Mouse (Mus musculus) heart, embryonic 16.5 days (tissue): Measurements from ENCODE around the gene Mcl1. TPM values are rescaled to one million over a fixed set of nuclear protein-coding genes. Genes with fewer than 3 reads are reported as not detected.
"Not testable (repeated sequence)": the region's sequence is repeated elsewhere in the genome, so short reads cannot be mapped to it uniquely, and the experiment has no call there.

Experiments
- ATAC-seq: fragments of 200-750 bp; cut with Nextera tagmentation; replicated peaks from 2 replicates; pipeline ENCODE4 v1.8.0; 2017; ENCODE audit warnings: moderate number of reproducible peaks; ENCODE audit not compliant: insufficient read depth, low FRiP score; ENCODE audit errors: extremely low read depth
- H3K27ac ChIP-seq: fragments of 300-500 bp; sonication (generic); 2 replicates; pipeline ENCODE4 v1.5.1; 2014; ENCODE audit warnings: mild to moderate bottlenecking, low read length, control low read depth, moderate library complexity
- H3K27me3 ChIP-seq: fragments of 300-500 bp; sonication (generic); 2 replicates; pipeline ENCODE4 v1.6.1; 2014; ENCODE audit warnings: low read length, mixed read lengths; ENCODE audit not compliant: control insufficient read depth, insufficient read depth
- H3K36me3 ChIP-seq: fragments of 300-500 bp; sonication (generic); 2 replicates; pipeline ENCODE4 v1.6.1; 2014; ENCODE audit not compliant: control insufficient read depth, insufficient read depth
- H3K4me1 ChIP-seq: fragments of 300-500 bp; sonication (generic); 2 replicates; pipeline ENCODE4 v1.6.1; 2014; ENCODE audit warnings: low read length, mixed read lengths; ENCODE audit not compliant: control insufficient read depth, insufficient read depth
- H3K4me2 ChIP-seq: fragments of 300-500 bp; sonication (generic); 2 replicates; pipeline ENCODE4 v1.6.1; 2014; ENCODE audit warnings: low read depth, mild to moderate bottlenecking, control low read depth, low read length
- H3K4me3 ChIP-seq: fragments of 300-500 bp; sonication (generic); 2 replicates; pipeline ENCODE4 v1.5.1; 2014; ENCODE audit warnings: mild to moderate bottlenecking, control low read depth, low read length
- H3K9ac ChIP-seq: fragments of 300-500 bp; sonication (generic); 2 replicates; pipeline ENCODE4 v1.6.1; 2014; ENCODE audit warnings: low read length, control low read depth
- H3K9me3 ChIP-seq: fragments of 300-500 bp; sonication (generic); replicated peaks from 2 replicates; pipeline ENCODE4 v1.6.1; 2016; ENCODE audit warnings: low read length; ENCODE audit not compliant: control insufficient read depth
- WGBS: fragments of 180-500 bp; shearing (Covaris S2); extraction: QIAGEN DNeasy Blood & Tissue Kit; methylation state at CpG from one replicate; pipeline ENCODE4 v1.1.7; 2014; 5-methylcytosine and 5-hydroxymethylcytosine counted together
- polyA plus RNA-seq: library from polyadenylated mRNA; unstranded; fragments of >200 nt; fragmentation: Nextera tagmentation; extraction: Ambion mirVana; gene quantifications from 2 replicates; pipeline ENCODE4 v1.2.1, GENCODE M21; 2015

Gene Mcl1
- polyA plus RNA-seq, 1 experiment from 2014 or later = 31.9 TPM

DNA sequence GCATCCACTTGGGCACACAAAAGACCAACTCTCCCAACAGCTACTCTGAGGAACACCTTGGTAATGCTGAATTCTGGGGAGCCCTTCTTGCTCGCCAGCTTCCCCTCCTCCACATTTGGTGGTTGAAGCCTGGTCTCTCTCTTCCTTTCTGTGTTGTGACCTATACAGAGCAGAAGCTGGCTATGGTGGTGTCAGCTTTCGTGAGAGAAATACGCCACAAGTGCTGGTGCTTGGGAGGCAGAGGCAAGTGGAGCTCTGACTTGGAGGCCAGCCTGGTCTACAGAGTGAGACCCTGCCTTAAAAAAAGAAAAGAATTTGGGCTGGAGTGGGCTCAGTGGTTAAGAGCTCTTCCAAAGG lies 10.7 kb downstream of the Mcl1 start:
- H3K9ac ChIP-seq = no peak overlapping the region
- no peaks in the 10 kb centered on the region for H3K27me3 ChIP-seq
- H3K4me1 ChIP-seq = peaks cover 69% of the 10 kb centered on the region
- H3K27ac ChIP-seq = peak overlapping the region; percentile 95
- no peak overlapping the region for H3K4me3 ChIP-seq
- H3K4me2 ChIP-seq = no peak overlapping the region
- WGBS = 84% methylated on average over 3 of the region's 3 CpGs
- ATAC-seq = no peak
- H3K36me3 ChIP-seq = peaks cover 13% of the 10 kb centered on the region; the same call in 1 of the 2 replicates
- H3K9me3 ChIP-seq = no peaks in the 10 kb centered on the region

DNA sequence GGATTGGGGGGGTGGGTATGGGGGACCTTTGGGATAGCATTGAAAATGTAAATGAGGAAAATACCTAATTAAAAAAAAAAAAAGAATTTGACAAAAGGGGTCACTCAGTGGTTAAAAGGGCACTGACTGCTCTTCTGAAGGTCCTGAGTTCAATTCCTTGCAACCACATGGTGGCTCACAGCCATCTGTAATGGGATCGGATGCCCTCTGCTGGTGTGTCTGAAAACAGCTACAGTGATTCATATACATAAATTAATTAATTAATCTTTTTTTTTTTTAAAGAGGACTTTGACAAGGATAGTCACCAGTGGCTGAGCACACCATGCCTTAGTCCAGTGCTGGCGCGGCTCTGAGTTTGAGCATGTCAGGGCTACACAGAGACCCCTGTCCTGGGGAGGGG lies 11.8 kb downstream of the Mcl1 start:
- not testable (repeated sequence) for H3K27ac ChIP-seq, ATAC-seq, H3K9ac ChIP-seq, H3K36me3 ChIP-seq, H3K4me3 ChIP-seq, H3K9me3 ChIP-seq, H3K4me2 ChIP-seq, H3K27me3 ChIP-seq
- peaks cover 69% of the 10 kb centered on the region for H3K4me1 ChIP-seq
- WGBS = 94% methylated on average over 3 of the region's 3 CpGs

DNA sequence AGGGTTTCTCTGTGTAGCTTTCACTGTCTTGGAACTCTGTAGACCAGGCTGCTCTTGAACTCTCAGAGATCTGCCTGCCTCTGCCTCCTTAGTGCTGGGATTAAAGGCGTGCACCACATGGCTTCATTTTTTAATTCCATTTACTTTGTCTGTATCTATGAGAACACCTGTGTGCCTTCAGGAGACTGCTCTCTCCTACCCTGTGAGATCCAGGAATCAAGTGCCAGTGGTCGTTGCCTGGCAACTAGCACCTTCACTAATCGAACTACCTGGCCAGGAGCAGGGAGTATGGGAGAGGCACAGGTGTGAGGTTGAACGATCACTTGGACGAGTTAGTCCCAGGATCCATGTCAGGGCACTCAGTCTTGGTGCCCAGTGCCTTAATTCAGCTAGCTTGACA lies 12.6 kb downstream of the Mcl1 start:
- Histone ChIP-seq H3K4me3 (no peak overlapping the region), H3K9me3 (no peaks in the 10 kb centered on the region), H3K36me3 (0 out of 2 replicates have a peak, but pooled peaks cover 3% of the 10 kb centered on the region), H3K27ac (no peak overlapping the region), H3K27me3 (no peaks in the 10 kb centered on the region), H3K4me2 (no peak overlapping the region), H3K9ac (no peak overlapping the region), H3K4me1 (peaks cover 70% of the 10 kb centered on the region)
- WGBS = 87% methylated on average over 5 of the region's 5 CpGs
- no peak for ATAC-seq

DNA sequence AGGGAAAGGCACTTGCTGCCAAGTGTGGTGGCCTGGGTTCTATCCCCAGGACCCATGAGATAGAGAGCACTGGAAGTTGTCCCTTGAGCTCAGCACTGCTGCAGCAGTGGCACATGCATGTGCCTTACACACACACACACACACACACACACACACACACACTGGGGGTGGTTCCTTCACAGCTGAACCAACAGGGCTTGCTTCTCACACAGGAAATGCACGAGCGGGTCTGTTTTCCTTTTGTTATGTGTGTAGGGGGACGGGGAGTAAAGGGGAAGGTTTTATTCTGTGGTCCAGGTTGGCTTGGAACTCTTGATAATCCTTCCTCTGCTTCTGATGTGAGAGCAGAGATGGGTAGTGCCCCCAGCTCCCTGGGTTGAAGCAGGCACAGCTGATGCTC lies 13.9 kb downstream of the Mcl1 start:
- peak overlapping the region; percentile 66 for H3K9ac ChIP-seq
- no peaks in the 10 kb centered on the region for H3K9me3 ChIP-seq
- H3K27me3 ChIP-seq = no peaks in the 10 kb centered on the region
- peak overlapping the region; percentile 95 for H3K27ac ChIP-seq
- peak overlapping the region; percentile 45 for H3K4me2 ChIP-seq
- peaks cover 70% of the 10 kb centered on the region for H3K4me1 ChIP-seq
- 0 out of 2 replicates have a peak, but pooled peaks cover 3% of the 10 kb centered on the region for H3K36me3 ChIP-seq
- no peak for ATAC-seq
- no peak overlapping the region for H3K4me3 ChIP-seq
- 43% methylated on average over 3 of the region's 3 CpGs for WGBS

DNA sequence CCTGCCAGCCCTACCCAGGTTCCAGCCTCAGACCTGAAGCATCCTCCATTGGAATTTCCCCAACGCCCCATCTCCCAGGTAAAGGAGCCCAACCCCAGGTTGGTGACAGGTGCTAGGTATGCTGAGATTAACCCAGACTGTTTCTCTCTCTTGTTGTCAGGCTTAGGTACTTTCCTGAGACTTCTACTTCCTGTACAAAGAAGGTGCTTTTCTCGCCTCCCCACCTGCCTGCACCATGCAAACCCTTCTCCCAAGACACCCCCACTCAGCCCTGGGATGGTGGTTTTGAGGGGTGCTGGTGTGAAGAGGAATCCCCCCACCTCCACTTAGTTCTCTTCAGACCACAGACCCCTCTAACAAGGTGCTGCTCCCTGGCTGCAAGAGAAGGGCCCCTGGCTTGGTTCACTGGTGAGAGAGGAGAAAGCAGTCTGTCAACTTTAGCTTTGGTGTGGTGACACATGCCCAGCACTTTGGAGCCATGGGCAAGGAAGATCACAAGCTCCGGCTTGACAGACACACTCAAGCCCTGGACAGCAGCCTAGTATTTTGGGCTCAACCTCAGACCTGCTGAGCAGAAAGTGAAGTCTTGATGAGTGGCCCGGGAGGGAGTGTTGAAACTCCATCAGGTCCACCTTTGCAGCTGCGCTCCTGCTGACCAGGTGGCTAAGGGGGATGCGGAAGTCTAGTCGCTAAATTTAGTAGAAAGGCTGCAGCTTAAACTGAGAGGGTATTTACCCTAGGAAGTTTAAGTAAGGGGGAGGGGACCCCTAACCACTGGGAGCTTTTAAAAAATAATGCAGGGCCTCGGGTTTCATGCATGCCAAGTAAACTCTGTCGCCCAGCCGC lies 14.5 kb downstream of the Mcl1 start:
- peak; percentile 12 for ATAC-seq
- H3K9me3 ChIP-seq = no peaks in the 10 kb centered on the region
- H3K9ac ChIP-seq = peak overlapping the region; percentile 66
- 21% methylated on average over 10 of the region's 10 CpGs for WGBS
- peak overlapping the region; percentile 2; the same call in 1 of the 2 replicates for H3K4me3 ChIP-seq
- H3K4me1 ChIP-seq = peaks cover 65% of the 10 kb centered on the region
- peak overlapping the region; percentile 95 for H3K27ac ChIP-seq
- 0 out of 2 replicates have a peak, but pooled peaks cover 3% of the 10 kb centered on the region for H3K36me3 ChIP-seq
- peak overlapping the region; percentile 45 for H3K4me2 ChIP-seq
- H3K27me3 ChIP-seq = no peaks in the 10 kb centered on the region

DNA sequence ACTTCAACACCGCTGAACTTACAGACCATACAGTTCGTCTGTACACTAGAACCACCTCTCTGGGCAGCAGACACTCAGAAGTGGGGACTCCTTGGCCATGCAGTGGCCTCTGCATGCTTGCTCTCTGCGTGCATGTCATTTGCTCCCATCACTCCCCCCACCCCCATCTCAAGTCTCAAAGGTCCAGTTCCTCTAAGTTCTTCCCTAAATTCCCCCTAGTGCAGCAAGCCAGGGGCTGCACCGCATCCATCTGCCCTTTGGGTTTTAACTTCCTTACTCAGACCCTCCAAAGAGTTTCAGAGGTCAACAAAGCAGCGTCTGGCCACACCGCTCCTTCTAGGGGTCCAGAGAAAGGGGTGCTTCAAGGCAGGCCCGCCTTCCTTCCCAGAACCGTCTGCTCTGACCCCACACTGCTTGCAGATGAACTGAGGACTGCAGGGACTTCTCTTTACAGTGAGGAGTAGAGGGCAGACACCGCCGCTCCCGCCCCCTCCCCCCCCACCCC lies 15.2 kb downstream of the Mcl1 start:
- no peak; the same call in 1 of the 2 replicates for ATAC-seq
- peak overlapping the region; percentile 95 for H3K27ac ChIP-seq
- H3K4me1 ChIP-seq = peaks cover 58% of the 10 kb centered on the region
- 8% methylated on average over 11 of the region's 11 CpGs for WGBS
- peak overlapping the region; percentile 45 for H3K4me2 ChIP-seq
- H3K36me3 ChIP-seq = 0 out of 2 replicates have a peak, but pooled peaks cover 3% of the 10 kb centered on the region
- no peaks in the 10 kb centered on the region for H3K27me3 ChIP-seq
- H3K9ac ChIP-seq = peak overlapping the region; percentile 66
- H3K9me3 ChIP-seq = no peaks in the 10 kb centered on the region
- H3K4me3 ChIP-seq = peak overlapping the region; percentile 2; the same call in 1 of the 2 replicates

DNA sequence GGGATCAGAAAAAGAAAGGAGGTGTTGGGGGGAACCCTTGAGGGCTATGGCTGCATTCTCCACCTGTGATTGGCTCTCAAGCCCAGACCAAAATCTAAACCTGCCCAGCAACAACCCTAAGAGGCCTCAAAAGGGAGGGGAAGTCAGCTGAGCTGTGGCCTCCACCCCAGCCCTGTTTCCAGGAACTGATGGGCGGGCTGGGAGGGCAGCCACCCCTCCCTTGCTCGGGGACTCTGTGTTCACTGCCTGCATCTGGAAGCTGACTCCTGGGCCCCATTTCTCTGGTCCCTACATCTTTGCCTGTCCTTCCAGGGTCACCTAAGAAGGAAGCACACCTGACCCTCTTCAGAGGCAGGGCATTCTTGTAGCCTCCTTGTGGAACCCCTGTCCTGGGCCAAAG lies 15.6 kb downstream of the Mcl1 start:
- WGBS = 4% methylated on average over 2 of the region's 2 CpGs
- H3K36me3 ChIP-seq = 0 out of 2 replicates have a peak, but pooled peaks cover 2% of the 10 kb centered on the region
- peak overlapping the region; percentile 95 for H3K27ac ChIP-seq
- H3K9me3 ChIP-seq = no peaks in the 10 kb centered on the region
- peak; percentile 77 for ATAC-seq
- peaks cover 58% of the 10 kb centered on the region for H3K4me1 ChIP-seq
- H3K27me3 ChIP-seq = no peaks in the 10 kb centered on the region
- peak overlapping the region; percentile 66 for H3K9ac ChIP-seq
- peak overlapping the region; percentile 45 for H3K4me2 ChIP-seq
- no peak overlapping the region; the same call in 1 of the 2 replicates for H3K4me3 ChIP-seq

DNA sequence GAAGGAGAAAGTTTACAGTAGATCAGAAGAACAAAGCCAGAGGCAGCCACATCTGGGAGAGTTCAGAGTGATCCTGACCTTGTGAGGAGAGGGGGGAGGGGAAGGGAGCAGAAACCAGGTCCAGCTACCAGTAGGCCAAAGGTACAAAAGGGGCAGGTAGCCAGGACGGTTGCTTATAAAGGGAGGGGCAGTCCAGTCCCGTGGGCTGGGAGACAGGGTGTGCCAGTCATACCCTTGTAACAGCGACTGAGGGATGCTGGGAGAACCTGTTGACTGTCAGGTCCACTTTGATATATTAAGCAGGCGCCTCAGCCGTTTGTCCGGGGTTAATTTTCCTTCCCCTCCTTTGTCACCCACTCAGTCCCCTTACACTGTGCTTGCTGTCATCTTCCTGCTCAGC lies 16.2 kb downstream of the Mcl1 start:
- Histone ChIP-seq H3K36me3 (no peaks in the 10 kb centered on the region), H3K9me3 (no peaks in the 10 kb centered on the region), H3K27ac (peak overlapping the region; percentile 95), H3K9ac (peak overlapping the region; percentile 66), H3K4me2 (peak overlapping the region; percentile 45), H3K4me3 (no peak overlapping the region), H3K27me3 (no peaks in the 10 kb centered on the region), H3K4me1 (peaks cover 58% of the 10 kb centered on the region)
- 0 out of 2 replicates have a peak, but pooled peaks have one; percentile 2 for ATAC-seq
- WGBS = 2% methylated on average over 6 of the region's 6 CpGs
